Mouse (Mus musculus) cortical plate, adult 2 months (tissue): ENCODE measurements around the gene Cep290.

Experiments
- CTCF ChIP-seq: fragments of 200-500 bp; IDR thresholded peaks from 2 replicates; pipeline ENCODE4 v1.5.1; 2011; ENCODE audit warnings: mild to moderate bottlenecking, control low read depth, low read length; ENCODE audit not compliant: insufficient read depth; ENCODE audit errors: extremely low read depth
- POLR2A ChIP-seq: fragments of 200-500 bp; IDR thresholded peaks from 2 replicates; pipeline ENCODE4 v1.6.1; 2011; ENCODE audit warnings: mild to moderate bottlenecking, low read length, control low read depth; ENCODE audit not compliant: insufficient read depth; ENCODE audit errors: extremely low read depth

- TF ChIP-seq CTCF = no peak
- no peak for TF ChIP-seq POLR2A
Observed at GRCm38 (mm10) chr10:100617233-100617903, 130.0 kb downstream of the Cep290 start.
